Mouse (Mus musculus) ES-Bruce4 (cell line): ENCODE data around the gene Fgr.

ENCODE experiments used
- CTCF ChIP-seq: IDR thresholded peaks from one replicate; pipeline ENCODE4 v1.8.1; 2011; ENCODE audit warnings: low read depth, low read length
- POLR2A ChIP-seq: IDR thresholded peaks from one replicate; pipeline ENCODE4 v1.8.1; 2011; ENCODE audit warnings: low read length; ENCODE audit not compliant: insufficient read depth

- TF ChIP-seq POLR2A (no peak), CTCF (no peak)
These were observed 76.4 kb downstream of the Fgr start for GRCm38 (mm10) chr4:133050196-133050836.
